Mouse (Mus musculus): ENCODE results near the gene Gm6309. TPM values are rescaled to one million over a fixed set of nuclear protein-coding genes. Genes with fewer than 3 reads are reported as not detected.

The Gm6309 gene
- polyA plus RNA-seq, 1 experiment: not detected

Other genes with a start within 250 kb of the Gm6309 start
- gene Cyp3a25, start 161.1 kb downstream of the Gm6309 start, polyA plus RNA-seq (2012; rRNA removed): not detected in 2 replicates
- not detected in 2 replicates for gene Cyp3a59, start 91.5 kb downstream of the Gm6309 start, polyA plus RNA-seq (2012; rRNA removed)
- gene Gm5565, start 10.2 kb downstream of the Gm6309 start, polyA plus RNA-seq (2012; rRNA removed): not detected in 2 replicates
- 0.76 and 1.3 TPM in 2 replicates for gene 1700001J03Rik, start 14.6 kb upstream of the Gm6309 start, polyA plus RNA-seq (2012; rRNA removed)
- 41.4 and 45.2 TPM in 2 replicates for gene Rnf6, start 50.8 kb upstream of the Gm6309 start, polyA plus RNA-seq (2012; rRNA removed)
- 36.0 and 38.4 TPM in 2 replicates for gene Cdk8, start 60.5 kb upstream of the Gm6309 start, polyA plus RNA-seq (2012; rRNA removed)
- 65.3 and 67.9 TPM in 2 replicates for gene Wasf3, start 214.3 kb upstream of the Gm6309 start, polyA plus RNA-seq (2012; rRNA removed)